1 mouse cellular context compared by ENCODE assay signal in the genomic region with DNA sequence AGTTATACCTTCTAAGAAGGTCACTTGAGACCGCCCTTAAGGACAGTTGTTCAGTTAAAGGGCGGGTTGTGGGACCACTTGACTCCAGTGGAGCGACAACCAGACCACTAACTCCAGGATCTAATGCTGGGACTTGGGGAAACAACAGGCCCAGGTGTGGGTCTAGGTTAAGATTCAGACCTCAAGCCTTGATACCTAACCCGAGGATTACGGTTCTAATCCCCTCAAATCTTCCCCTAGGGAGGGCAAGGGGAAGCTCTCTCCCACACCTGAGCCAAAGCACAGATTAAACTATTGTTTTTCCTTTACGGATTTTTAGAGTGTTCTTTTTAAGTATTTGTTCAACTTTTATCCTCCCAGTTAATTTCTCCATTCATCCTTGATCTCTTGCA.
TF ChIP-seq lines count a peak whose summit lies in the region.

No protein-coding gene starts in this region.

TF ChIP-seq in ES-E14, 5 proteins besides CTCF, POLR2A, EP300 and RAD21 (continued from another document):
- TF ChIP-seq HCFC1 (IDR thresholded peaks at IDR 0.05; ENCODE audit: borderline replicate concordance, insufficient read depth, low read length) (no peak), ZNF384 (IDR thresholded peaks at IDR 0.05; ENCODE audit: low read depth, low read length) (no peak), ZC3H11A (IDR thresholded peaks at IDR 0.05; ENCODE audit: borderline replicate concordance, low read depth, low read length) (no peak), MAFK (IDR thresholded peaks at IDR 0.05; ENCODE audit: insufficient read depth, low read depth, low read length) (no peak)
